Mouse (Mus musculus): ENCODE measurements around the gene Rcn3. TPM values are rescaled to one million over a fixed set of nuclear protein-coding genes. Genes with fewer than 3 reads are reported as not detected.
A peak's percentile ranks its signal among the peaks of the same experiment; 100 is the strongest.
"Not testable (repeated sequence)": the region's sequence is repeated elsewhere in the genome, so short reads cannot be mapped to it uniquely, and the experiment has no call there.

Rcn3 gene
- polyA plus RNA-seq, 1 experiment from 2014 or later = 69.8 TPM

GRCm38 (mm10) chr7:45122561-45123185, 30.7 kb upstream of the Rcn3 start:
- H3K4me3 ChIP-seq (replicated peaks) = peak overlapping the region; percentile 89
- ATAC-seq = no peak
- WGBS = 85% methylated on average over 15 of the region's 15 CpGs
- H3K9me3 ChIP-seq = no peaks in the 10 kb centered on the region
- peaks cover 54% of the 10 kb centered on the region for H3K4me1 ChIP-seq (replicated peaks)
- peak overlapping the region; percentile 96 for H3K9ac ChIP-seq (replicated peaks)
- peak overlapping the region; percentile 21; the same call in 1 of the 2 replicates for H3K27ac ChIP-seq
- peak overlapping the region; percentile 83 for H3K4me2 ChIP-seq (replicated peaks)
- peaks cover 78% of the 10 kb centered on the region for H3K36me3 ChIP-seq
- no peaks in the 10 kb centered on the region for H3K27me3 ChIP-seq

GRCm38 (mm10) chr7:45121966-45122365, 29.9 kb upstream of the Rcn3 start:
- no peak overlapping the region for H3K27ac ChIP-seq
- H3K4me3 ChIP-seq (replicated peaks) = no peak overlapping the region
- no peaks in the 10 kb centered on the region for H3K27me3 ChIP-seq
- H3K9ac ChIP-seq (replicated peaks) = peak overlapping the region; percentile 49
- no peak for ATAC-seq
- H3K4me1 ChIP-seq (replicated peaks) = peaks cover 47% of the 10 kb centered on the region
- peaks cover 79% of the 10 kb centered on the region for H3K36me3 ChIP-seq
- no peak overlapping the region for H3K4me2 ChIP-seq (replicated peaks)
- H3K9me3 ChIP-seq = no peaks in the 10 kb centered on the region

- H3K4me2 ChIP-seq (replicated peaks) = no peak overlapping the region
- no peaks in the 10 kb centered on the region for H3K27me3 ChIP-seq
- H3K27ac ChIP-seq = no peak overlapping the region
- H3K9me3 ChIP-seq = no peaks in the 10 kb centered on the region
- peaks cover 73% of the 10 kb centered on the region for H3K36me3 ChIP-seq
- WGBS = 82% methylated on average over 8 of the region's 8 CpGs
- no peak for ATAC-seq
- no peak overlapping the region for H3K4me3 ChIP-seq (replicated peaks)
- peak overlapping the region; percentile 49 for H3K9ac ChIP-seq (replicated peaks)
- peaks cover 41% of the 10 kb centered on the region for H3K4me1 ChIP-seq (replicated peaks)
Observed at GRCm38 (mm10) chr7:45121404-45121803, 29.4 kb upstream of the Rcn3 start.

- Histone ChIP-seq H3K4me3 (replicated peaks) (no peak overlapping the region; the same call in 1 of the 2 replicates), H3K27me3 (no peaks in the 10 kb centered on the region), H3K36me3 (peaks cover 59% of the 10 kb centered on the region), H3K9ac (replicated peaks) (0 out of 2 replicates have a peak overlapping the region, but pooled peaks have one; percentile 23), H3K27ac (no peak overlapping the region), H3K9me3 (no peaks in the 10 kb centered on the region), H3K4me1 (replicated peaks) (peaks cover 28% of the 10 kb centered on the region), H3K4me2 (replicated peaks) (no peak overlapping the region)
- no peak for ATAC-seq
- WGBS = 85% methylated on average over 5 of the region's 5 CpGs
Observed at GRCm38 (mm10) chr7:45119780-45120709, 28.0 kb upstream of the Rcn3 start.

- Histone ChIP-seq H3K36me3 (peaks cover 57% of the 10 kb centered on the region), H3K27ac (no peak overlapping the region)
Observed at GRCm38 (mm10) chr7:45118336-45118735, 26.3 kb upstream of the Rcn3 start.

GRCm38 (mm10) chr7:45117566-45117965, 25.5 kb upstream of the Rcn3 start:
- Histone ChIP-seq H3K4me3 (replicated peaks) (no peak overlapping the region), H3K27me3 (no peaks in the 10 kb centered on the region), H3K36me3 (peaks cover 50% of the 10 kb centered on the region), H3K27ac (no peak overlapping the region), H3K9me3 (no peaks in the 10 kb centered on the region), H3K4me2 (replicated peaks) (no peak overlapping the region), H3K4me1 (replicated peaks) (peaks cover 13% of the 10 kb centered on the region), H3K9ac (replicated peaks) (no peak overlapping the region)
- ATAC-seq = no peak
- 80% methylated on average over 8 of the region's 8 CpGs for WGBS

More at GRCm38 (mm10) chr7:45118336-45118735, 26.3 kb upstream of the Rcn3 start:
- no peak overlapping the region for H3K9ac ChIP-seq (replicated peaks)
- no peak overlapping the region for H3K4me3 ChIP-seq (replicated peaks)
- no peak for ATAC-seq
- WGBS = 95% methylated on average over 6 of the region's 6 CpGs
- H3K4me1 ChIP-seq (replicated peaks) = peaks cover 21% of the 10 kb centered on the region
- H3K4me2 ChIP-seq (replicated peaks) = no peak overlapping the region
- H3K27me3 ChIP-seq = no peaks in the 10 kb centered on the region
- no peaks in the 10 kb centered on the region for H3K9me3 ChIP-seq

GRCm38 (mm10) chr7:45113476-45113875, 21.5 kb upstream of the Rcn3 start:
- Histone ChIP-seq H3K9me3 (no peaks in the 10 kb centered on the region), H3K27me3 (no peaks in the 10 kb centered on the region), H3K36me3 (peaks cover 12% of the 10 kb centered on the region), H3K4me1 (replicated peaks) (no peaks in the 10 kb centered on the region), H3K9ac (replicated peaks) (no peak overlapping the region), H3K27ac (no peak overlapping the region), H3K4me3 (replicated peaks) (no peak overlapping the region), H3K4me2 (replicated peaks) (no peak overlapping the region)
- WGBS = 88% methylated on average over 2 of the region's 2 CpGs
- ATAC-seq = no peak

GRCm38 (mm10) chr7:45112529-45112928, 20.5 kb upstream of the Rcn3 start:
- Histone ChIP-seq H3K27ac (no peak overlapping the region), H3K9me3 (no peaks in the 10 kb centered on the region), H3K4me1 (replicated peaks) (no peaks in the 10 kb centered on the region), H3K4me2 (replicated peaks) (no peak overlapping the region), H3K36me3 (peaks cover 4% of the 10 kb centered on the region), H3K9ac (replicated peaks) (no peak overlapping the region), H3K27me3 (no peaks in the 10 kb centered on the region), H3K4me3 (replicated peaks) (no peak overlapping the region)
- no peak for ATAC-seq
- WGBS = 73% methylated on average over 3 of the region's 3 CpGs

- H3K9ac ChIP-seq (replicated peaks) = no peak overlapping the region
- H3K4me2 ChIP-seq (replicated peaks) = no peak overlapping the region
- H3K4me3 ChIP-seq (replicated peaks) = no peak overlapping the region
- 74% methylated on average over 2 of the region's 2 CpGs for WGBS
- no peaks in the 10 kb centered on the region for H3K36me3 ChIP-seq
- H3K9me3 ChIP-seq = no peaks in the 10 kb centered on the region
- H3K27ac ChIP-seq = no peak overlapping the region
- H3K27me3 ChIP-seq = no peaks in the 10 kb centered on the region
- H3K4me1 ChIP-seq (replicated peaks) = no peaks in the 10 kb centered on the region
- ATAC-seq = no peak
Observed at GRCm38 (mm10) chr7:45111940-45112339, 19.9 kb upstream of the Rcn3 start.

- not testable (repeated sequence) for H3K9me3 ChIP-seq; H3K4me1 ChIP-seq (replicated peaks); H3K36me3 ChIP-seq; ATAC-seq; H3K4me2 ChIP-seq (replicated peaks); H3K27me3 ChIP-seq; H3K9ac ChIP-seq (replicated peaks); H3K27ac ChIP-seq; H3K4me3 ChIP-seq (replicated peaks)
- 94% methylated on average over 4 of the region's 4 CpGs for WGBS
Observed at GRCm38 (mm10) chr7:45110089-45110488, 18.1 kb upstream of the Rcn3 start.

GRCm38 (mm10) chr7:45107052-45107645, 15.1 kb upstream of the Rcn3 start:
- Histone ChIP-seq H3K9me3 (no peaks in the 10 kb centered on the region), H3K4me1 (replicated peaks) (0 out of 2 replicates have a peak, but pooled peaks cover 4% of the 10 kb centered on the region), H3K4me3 (replicated peaks) (no peak overlapping the region), H3K9ac (replicated peaks) (no peak overlapping the region), H3K27ac (no peak overlapping the region), H3K27me3 (no peaks in the 10 kb centered on the region), H3K4me2 (replicated peaks) (no peak overlapping the region), H3K36me3 (no peaks in the 10 kb centered on the region)
- no peak for ATAC-seq
- WGBS = 47% methylated on average over 5 of the region's 5 CpGs

- Histone ChIP-seq H3K4me2 (replicated peaks) (no peak overlapping the region), H3K4me3 (replicated peaks) (no peak overlapping the region), H3K9ac (replicated peaks) (no peak overlapping the region), H3K36me3 (no peaks in the 10 kb centered on the region), H3K27me3 (no peaks in the 10 kb centered on the region), H3K27ac (no peak overlapping the region), H3K9me3 (no peaks in the 10 kb centered on the region), H3K4me1 (replicated peaks) (0 out of 2 replicates have a peak, but pooled peaks cover 4% of the 10 kb centered on the region)
- 19% methylated on average over 6 of the region's 6 CpGs for WGBS
- no peak for ATAC-seq
Observed at GRCm38 (mm10) chr7:45106441-45106840, 14.4 kb upstream of the Rcn3 start.

Data from midbrain, embryonic 13.5 days (tissue).